Mouse (Mus musculus) lung, postnatal 0 days (tissue): ENCODE results near the gene Ryr3.

Experiments used
- CTCF ChIP-seq: IDR thresholded peaks from 2 replicates; pipeline ENCODE4 v1.5.1; 2016; ENCODE audit warnings: antibody characterized with exemption, mild to moderate bottlenecking
- EP300 ChIP-seq: IDR thresholded peaks from 2 replicates; pipeline ENCODE4 v1.6.1; 2016; ENCODE audit warnings: antibody characterized with exemption, mild to moderate bottlenecking, control low read depth

DNA sequence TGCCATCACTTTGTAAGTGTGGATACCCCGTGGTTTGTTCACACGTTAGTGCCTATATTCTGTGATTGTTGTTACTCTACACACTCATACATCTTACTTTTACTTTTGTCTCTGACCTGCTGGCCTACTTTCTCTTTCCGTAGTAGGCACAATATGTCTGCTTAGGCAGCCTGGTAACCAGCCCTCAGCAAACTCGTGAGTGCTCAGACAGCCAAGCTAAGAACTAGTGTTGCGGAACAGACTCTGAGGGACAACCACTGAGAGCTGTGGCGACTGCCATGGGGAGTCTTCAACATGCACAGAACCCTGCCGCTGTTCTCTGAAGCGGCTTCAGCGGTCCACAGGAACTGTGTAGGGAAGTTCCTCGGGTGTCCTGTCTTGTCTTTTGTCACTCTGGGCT is 616.7 kb downstream of the Ryr3 start:
- TF ChIP-seq CTCF: no peak
- TF ChIP-seq EP300: no peak
